9 mouse cellular contexts compared by ENCODE assay signal in the genomic region with DNA sequence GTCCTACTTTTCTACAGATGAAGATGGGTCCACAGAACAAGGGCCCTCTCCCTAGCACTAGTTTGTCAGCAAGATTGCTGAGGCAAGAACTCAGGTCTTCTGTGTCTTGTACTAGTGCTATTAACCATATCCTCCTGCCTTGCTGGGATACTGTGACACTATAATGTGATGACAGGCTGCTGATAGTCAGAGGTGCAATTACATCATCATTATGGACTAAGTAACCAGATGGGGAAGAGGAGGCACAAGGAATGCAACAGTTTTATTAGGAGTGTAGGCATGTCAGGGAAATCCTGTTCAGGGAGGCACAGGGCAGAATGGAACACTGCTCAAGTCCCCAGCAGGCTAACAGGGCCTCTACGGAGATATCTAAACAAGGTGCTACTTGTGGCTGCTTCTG.
"Had no signal": no experiment of that assay in that cellular context is flagged by ENCODE, and none has a peak within 500 bp of the region (broad histone marks: within the 10 kb centered on the region; RNA-seq: fewer than 3 reads in every experiment).

A gene (minus strand): TSS at position 101 of the 400 bp plus-strand sequence.

- H3K4me3 ChIP-seq: limb, embryonic 15.5 days; liver, embryonic 13.5 days; midbrain, embryonic 13.5 days had no signal

- H3K27ac ChIP-seq: limb, embryonic 15.5 days; liver, embryonic 13.5 days; midbrain, embryonic 13.5 days had no signal

- H3K4me1 ChIP-seq: limb, embryonic 15.5 days; liver, embryonic 13.5 days; midbrain, embryonic 13.5 days had no signal

- DNase-seq: kidney, adult 8-10 months; kidney, postnatal 25 days; layer of hippocampus, postnatal 36 days; liver, embryonic 13.5 days; lung, adult 18-20 months; right cerebral cortex, adult 18-20 months; thymus, postnatal 36 days had no signal

- H3K27me3 ChIP-seq: limb, embryonic 15.5 days; liver, embryonic 13.5 days; midbrain, embryonic 13.5 days had no signal

- ATAC-seq: midbrain, embryonic 13.5 days had no signal

- H3K9me3 ChIP-seq: limb, embryonic 15.5 days; liver, embryonic 13.5 days; midbrain, embryonic 13.5 days had no signal

- H3K4me2 ChIP-seq: limb, embryonic 15.5 days; liver, embryonic 13.5 days; midbrain, embryonic 13.5 days had no signal

- H3K9ac ChIP-seq: limb, embryonic 15.5 days; liver, embryonic 13.5 days; midbrain, embryonic 13.5 days had no signal
